Mouse (Mus musculus): ENCODE measurements at regions not wholly inside any gene's neighbourhood (a gene's known extent, or its start where the extent isn't known, plus 50 kb on each side); places are given as distances from the start of the nearest gene placed in this dataset.

DNA sequence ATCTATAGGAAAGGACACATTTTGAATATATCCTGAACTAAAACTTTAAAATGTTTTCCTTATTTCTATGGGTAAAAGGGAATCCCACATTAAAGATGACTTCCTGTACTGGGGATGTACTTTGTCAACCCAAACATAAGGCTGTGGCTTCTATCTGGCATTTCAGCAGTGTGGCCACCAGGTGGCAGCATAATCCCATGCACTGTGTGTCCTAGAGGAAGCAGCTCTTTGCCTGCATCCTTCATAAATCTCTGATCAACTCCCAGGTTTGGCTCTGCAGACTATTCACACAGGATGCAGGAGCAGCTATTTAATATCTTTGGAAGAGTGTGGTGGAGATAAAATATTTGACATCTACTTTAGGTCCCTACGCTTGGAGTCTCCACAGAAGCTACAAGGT, 59.1 kb downstream of the Bmp15 start:
- Histone ChIP-seq H3K9ac (replicated peaks; ENCODE audit: low read length) (no peak overlapping the region), H3K9me3 (ENCODE audit: low read length) (no peaks in the 10 kb centered on the region), H3K4me1 (ENCODE audit: insufficient read depth, low read length) (no peaks in the 10 kb centered on the region), H3K4me3 (ENCODE audit: low read length) (no peak overlapping the region), H3K4me2 (replicated peaks; ENCODE audit: low read depth, low read length) (no peak overlapping the region), H3K36me3 (ENCODE audit: insufficient read depth, low read length) (no peaks in the 10 kb centered on the region), H3K27me3 (ENCODE audit: insufficient read depth, low read length) (no peaks in the 10 kb centered on the region), H3K27ac (ENCODE audit: low read length) (no peak overlapping the region)
- WGBS: 79% methylated on average over 1 of the region's 1 CpGs
- peak; percentile 61; the same call in 1 of the 2 replicates for ATAC-seq (ENCODE audit: low FRiP score, low TSS enrichment)

DNA sequence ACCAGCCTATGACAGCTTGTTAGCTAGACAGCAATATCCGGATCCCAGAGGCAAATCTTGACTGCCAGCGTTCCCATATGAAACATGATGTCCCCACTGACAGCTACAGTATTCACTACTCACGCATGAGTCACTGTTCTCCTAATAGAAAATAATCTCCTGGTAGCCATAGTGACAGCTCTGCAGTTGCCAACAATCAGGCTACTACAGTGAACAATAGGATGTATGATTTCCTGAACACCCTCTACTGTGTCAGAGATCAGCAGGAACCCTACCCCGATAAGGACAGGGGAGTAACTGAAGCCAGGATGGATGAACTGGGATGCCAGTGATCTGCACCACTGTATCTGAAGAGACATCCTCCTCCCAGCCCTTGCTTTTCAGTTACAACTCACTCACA, 62.0 kb downstream of the Bmp15 start:
- Histone ChIP-seq H3K9me3 (ENCODE audit: low read length) (no peaks in the 10 kb centered on the region), H3K4me2 (replicated peaks; ENCODE audit: low read depth, low read length) (no peak overlapping the region), H3K36me3 (ENCODE audit: insufficient read depth, low read length) (no peaks in the 10 kb centered on the region), H3K4me1 (ENCODE audit: insufficient read depth, low read length) (no peaks in the 10 kb centered on the region), H3K9ac (replicated peaks; ENCODE audit: low read length) (no peak overlapping the region), H3K4me3 (ENCODE audit: low read length) (no peak overlapping the region), H3K27me3 (ENCODE audit: insufficient read depth, low read length) (no peaks in the 10 kb centered on the region), H3K27ac (ENCODE audit: low read length) (no peak overlapping the region)
- WGBS: 84% methylated on average over 4 of the region's 4 CpGs
- no peak for ATAC-seq (ENCODE audit: low FRiP score, low TSS enrichment)

DNA sequence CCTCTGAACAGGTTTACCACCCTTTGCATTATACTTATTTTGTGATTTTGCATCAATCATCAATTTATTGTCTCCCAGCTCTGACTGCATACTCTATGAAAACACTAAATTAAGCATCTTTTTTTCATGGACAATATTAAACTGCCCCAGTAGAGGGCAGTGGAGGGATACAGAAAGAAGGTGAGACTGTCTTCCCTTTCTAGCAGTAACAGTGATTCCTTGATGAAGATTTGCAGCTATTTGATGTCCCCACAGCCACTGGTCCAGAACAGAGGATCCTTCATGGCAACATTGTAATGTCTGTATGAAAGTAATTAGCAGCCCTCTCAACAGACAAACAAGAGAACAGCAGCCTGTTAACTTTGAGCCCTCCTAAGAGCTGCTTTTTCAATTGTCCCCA, 66.5 kb downstream of the Bmp15 start:
- Histone ChIP-seq H3K9me3 (ENCODE audit: low read length) (no peaks in the 10 kb centered on the region), H3K4me3 (ENCODE audit: low read length) (no peak overlapping the region), H3K4me1 (ENCODE audit: insufficient read depth, low read length) (no peaks in the 10 kb centered on the region), H3K9ac (replicated peaks; ENCODE audit: low read length) (no peak overlapping the region), H3K36me3 (ENCODE audit: insufficient read depth, low read length) (no peaks in the 10 kb centered on the region), H3K4me2 (replicated peaks; ENCODE audit: low read depth, low read length) (no peak overlapping the region), H3K27me3 (ENCODE audit: insufficient read depth, low read length) (no peaks in the 10 kb centered on the region), H3K27ac (ENCODE audit: low read length) (no peak overlapping the region)
- no peak for ATAC-seq (ENCODE audit: low FRiP score, low TSS enrichment)

DNA sequence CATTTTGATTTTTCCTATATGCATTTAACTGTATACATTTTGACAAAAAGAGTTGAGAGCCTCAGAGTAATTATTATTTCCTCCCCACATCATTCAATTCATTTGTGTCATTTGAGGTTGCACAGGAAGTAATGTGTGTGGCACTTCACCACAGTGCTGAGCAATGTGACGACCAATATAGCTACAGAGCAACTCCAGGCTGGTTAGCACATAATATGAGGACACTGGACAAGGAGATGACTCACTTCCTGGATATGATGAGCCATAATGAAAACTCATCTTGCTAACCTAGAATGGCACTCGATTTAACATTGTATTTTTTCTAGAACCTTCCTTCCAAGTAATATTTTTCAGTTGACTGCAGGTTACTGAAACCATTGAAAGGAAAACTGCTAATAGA, 67.6 kb downstream of the Bmp15 start:
- Histone ChIP-seq H3K27ac (ENCODE audit: low read length) (no peak overlapping the region), H3K9me3 (ENCODE audit: low read length) (no peaks in the 10 kb centered on the region), H3K36me3 (ENCODE audit: insufficient read depth, low read length) (no peaks in the 10 kb centered on the region), H3K27me3 (ENCODE audit: insufficient read depth, low read length) (no peaks in the 10 kb centered on the region), H3K4me3 (ENCODE audit: low read length) (no peak overlapping the region), H3K9ac (replicated peaks; ENCODE audit: low read length) (no peak overlapping the region), H3K4me1 (ENCODE audit: insufficient read depth, low read length) (no peaks in the 10 kb centered on the region), H3K4me2 (replicated peaks; ENCODE audit: low read depth, low read length) (no peak overlapping the region)
- 58% methylated on average over 2 of the region's 2 CpGs for WGBS
- no peak for ATAC-seq (ENCODE audit: low FRiP score, low TSS enrichment)

Measured in kidney, embryonic 16.5 days (tissue).